Mouse (Mus musculus): ENCODE measurements around the gene Dars. TPM values are rescaled to one million over a fixed set of nuclear protein-coding genes. Genes with fewer than 3 reads are reported as not detected.

Dars gene
- polyA plus RNA-seq, 1 experiment = 43.3 TPM

DNA sequence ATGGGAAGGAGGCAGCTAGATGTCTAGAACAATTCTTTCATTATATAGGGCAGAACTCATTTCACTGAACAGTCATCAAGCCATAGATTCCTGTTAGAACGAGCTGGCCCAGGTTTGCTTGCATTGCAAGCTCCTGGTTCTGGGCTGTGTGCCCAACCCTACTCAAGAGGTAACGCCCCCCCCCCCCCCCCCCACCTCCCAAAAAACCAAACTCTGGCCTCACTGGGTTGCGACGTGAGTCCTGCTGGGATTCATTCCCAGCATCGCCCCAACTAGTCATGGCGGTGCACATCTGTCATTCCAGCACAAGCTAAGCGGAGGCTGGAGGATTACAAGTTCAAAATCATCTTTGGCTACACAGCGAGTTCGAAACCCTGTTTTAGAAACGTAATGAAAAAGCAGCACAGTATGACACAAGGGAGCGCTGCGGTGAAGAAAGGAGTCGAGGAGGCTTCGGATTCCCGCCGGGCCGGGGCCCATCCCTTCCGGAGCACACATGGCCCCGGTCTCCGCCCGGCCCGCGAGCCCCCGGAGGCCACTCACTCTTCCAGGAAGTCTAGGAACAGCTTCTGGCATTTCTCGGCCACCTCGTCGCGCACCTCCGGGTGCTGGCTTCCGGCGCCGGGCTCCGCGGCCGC, 58.1 kb downstream of the Dars start:
- H3K4me3 ChIP-seq (ENCODE audit: insufficient read depth, low read length) = peak overlapping the region; percentile 37
- TF ChIP-seq POLR2A (IDR thresholded peaks at IDR 0.05; ENCODE audit: extremely low read depth, insufficient read depth, low read length) (no peak), CTCF (IDR thresholded peaks at IDR 0.05; ENCODE audit: extremely low read depth, insufficient read depth, low read length) (no peak)
- no peak overlapping the region for H3K27ac ChIP-seq (ENCODE audit: insufficient read depth, low read length)
- H3K4me1 ChIP-seq (ENCODE audit: control insufficient read depth, insufficient read depth, low read length) = no peaks in the 10 kb centered on the region

DNA sequence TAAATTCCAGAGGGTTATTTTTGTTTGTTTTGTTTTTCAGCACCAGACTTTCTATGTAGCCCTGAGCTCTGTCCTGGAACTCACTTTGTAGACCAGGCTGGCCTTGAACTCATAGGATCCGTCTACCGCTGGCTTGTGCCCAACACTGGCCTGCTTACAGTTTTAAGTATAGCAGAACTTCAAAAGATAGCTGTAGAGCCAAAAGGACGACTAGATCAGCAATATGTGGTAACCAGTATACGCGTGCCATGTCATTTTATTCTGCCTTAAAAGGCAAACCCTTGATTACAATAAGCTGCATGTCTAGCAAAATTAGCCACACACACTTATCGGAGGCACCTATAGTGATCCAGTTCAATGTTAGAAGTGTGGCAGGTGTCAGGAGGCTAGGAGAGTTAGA, 58.9 kb downstream of the Dars start:
- TF ChIP-seq CTCF (IDR thresholded peaks at IDR 0.05; ENCODE audit: extremely low read depth, insufficient read depth, low read length) = no peak
- no peak for TF ChIP-seq POLR2A (IDR thresholded peaks at IDR 0.05; ENCODE audit: extremely low read depth, insufficient read depth, low read length)
- Histone ChIP-seq H3K27ac (ENCODE audit: insufficient read depth, low read length) (no peak overlapping the region), H3K4me3 (ENCODE audit: insufficient read depth, low read length) (no peak overlapping the region; the same call in 1 of the 2 replicates), H3K4me1 (ENCODE audit: control insufficient read depth, insufficient read depth, low read length) (no peaks in the 10 kb centered on the region)

DNA sequence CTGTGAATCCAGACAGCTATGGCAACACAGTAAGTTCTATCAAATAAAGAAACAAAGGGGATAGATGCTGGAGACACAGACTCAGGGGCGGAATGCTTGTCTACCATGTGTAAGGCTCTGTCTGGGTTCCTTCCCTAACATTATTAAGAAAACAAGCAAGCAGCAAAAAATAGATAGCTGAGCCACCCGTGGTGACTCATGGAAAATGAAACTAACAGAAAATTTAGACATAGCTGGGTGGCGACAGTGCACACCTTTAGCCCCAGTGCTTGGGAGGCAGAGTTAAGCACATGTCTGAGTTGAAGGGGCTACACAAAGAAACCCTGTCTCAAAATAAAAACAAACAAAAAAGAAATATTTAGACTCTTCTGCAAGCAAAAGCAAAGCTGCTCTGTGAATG, 59.7 kb downstream of the Dars start:
- Histone ChIP-seq H3K27ac (ENCODE audit: insufficient read depth, low read length) (0 out of 2 replicates have a peak overlapping the region, but pooled peaks have one; percentile 29), H3K4me1 (ENCODE audit: control insufficient read depth, insufficient read depth, low read length) (no peaks in the 10 kb centered on the region), H3K4me3 (ENCODE audit: insufficient read depth, low read length) (no peak overlapping the region)
- TF ChIP-seq CTCF (IDR thresholded peaks at IDR 0.05; ENCODE audit: extremely low read depth, insufficient read depth, low read length) (no peak), POLR2A (IDR thresholded peaks at IDR 0.05; ENCODE audit: extremely low read depth, insufficient read depth, low read length) (no peak)

DNA sequence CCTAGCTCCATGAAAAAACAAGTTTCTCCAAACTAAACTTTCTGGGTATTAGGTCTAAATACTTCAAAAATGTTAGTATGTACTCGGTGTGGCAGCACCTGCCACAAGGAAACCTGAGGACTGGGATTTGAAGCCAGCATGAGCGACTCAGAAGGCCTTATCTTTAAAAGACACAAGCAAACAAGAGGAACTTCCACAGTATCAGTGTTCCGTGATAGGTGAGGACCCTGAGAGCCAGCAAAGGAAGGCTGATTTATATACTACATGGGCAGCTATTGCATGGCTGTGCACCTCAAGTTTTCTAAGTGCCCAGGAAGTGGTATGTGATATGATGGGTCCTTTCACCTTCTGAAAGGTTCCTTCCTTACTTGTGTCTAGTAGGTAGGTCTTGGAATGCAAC, 64.1 kb downstream of the Dars start:
- H3K4me1 ChIP-seq (ENCODE audit: control insufficient read depth, insufficient read depth, low read length) = no peaks in the 10 kb centered on the region
- no peak for TF ChIP-seq CTCF (IDR thresholded peaks at IDR 0.05; ENCODE audit: extremely low read depth, insufficient read depth, low read length)
- no peak for TF ChIP-seq POLR2A (IDR thresholded peaks at IDR 0.05; ENCODE audit: extremely low read depth, insufficient read depth, low read length)
- no peak overlapping the region for H3K27ac ChIP-seq (ENCODE audit: insufficient read depth, low read length)
- H3K4me3 ChIP-seq (ENCODE audit: insufficient read depth, low read length) = no peak overlapping the region

DNA sequence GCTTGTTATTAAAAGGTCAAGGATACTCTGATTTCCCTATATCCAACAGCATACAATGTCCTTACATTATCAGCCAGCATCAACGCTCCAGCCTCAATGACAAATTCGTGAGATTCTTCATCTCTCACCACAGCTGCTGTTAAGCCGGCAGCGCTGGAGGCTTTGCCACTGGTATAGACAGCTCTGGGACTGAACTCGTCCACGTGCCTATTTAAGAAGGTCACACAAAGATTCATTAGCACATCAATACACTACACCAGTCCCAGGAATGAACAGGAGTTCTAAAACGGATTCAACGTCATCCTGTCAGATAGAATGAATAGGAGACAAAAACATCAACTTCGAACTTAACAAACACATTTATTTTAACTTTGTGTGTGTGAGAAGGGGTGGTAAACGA, 72.9 kb downstream of the Dars start:
- Histone ChIP-seq H3K4me3 (ENCODE audit: insufficient read depth, low read length) (no peak overlapping the region), H3K4me1 (ENCODE audit: control insufficient read depth, insufficient read depth, low read length) (no peaks in the 10 kb centered on the region), H3K27ac (ENCODE audit: insufficient read depth, low read length) (no peak overlapping the region)
- TF ChIP-seq CTCF (IDR thresholded peaks at IDR 0.05; ENCODE audit: extremely low read depth, insufficient read depth, low read length) (no peak), POLR2A (IDR thresholded peaks at IDR 0.05; ENCODE audit: extremely low read depth, insufficient read depth, low read length) (no peak)

DNA sequence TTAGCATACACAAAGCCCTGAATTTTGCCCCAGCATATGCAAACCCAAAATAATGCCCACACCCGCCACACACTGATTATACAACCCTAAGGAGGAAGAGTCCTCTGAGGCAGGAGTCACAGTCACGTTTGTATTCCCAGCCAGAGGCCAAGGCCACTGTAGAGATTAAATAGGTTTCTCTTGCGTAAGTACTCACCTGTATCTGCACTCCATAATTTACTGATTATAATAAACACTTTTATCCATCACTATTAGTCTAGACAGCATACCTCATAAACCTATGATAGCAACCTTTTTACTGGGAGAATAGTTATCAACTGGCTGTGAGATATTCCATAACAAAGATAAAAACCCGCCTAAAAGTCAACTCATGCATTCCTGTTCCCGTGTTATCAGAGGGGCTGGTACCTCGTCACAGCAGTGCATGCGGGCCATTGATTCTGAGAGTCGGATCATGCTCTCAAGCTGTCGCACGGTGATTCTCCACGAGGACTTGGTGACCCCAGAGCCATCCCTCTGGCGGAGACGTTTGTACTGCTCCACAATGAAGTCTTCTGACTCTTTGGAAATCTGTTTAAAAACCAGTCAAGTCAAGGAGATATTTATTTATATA, 79.4 kb downstream of the Dars start:
- TF ChIP-seq POLR2A (IDR thresholded peaks at IDR 0.05; ENCODE audit: extremely low read depth, insufficient read depth, low read length) (no peak), CTCF (IDR thresholded peaks at IDR 0.05; ENCODE audit: extremely low read depth, insufficient read depth, low read length) (no peak)
- Histone ChIP-seq H3K27ac (ENCODE audit: insufficient read depth, low read length) (no peak overlapping the region), H3K4me3 (ENCODE audit: insufficient read depth, low read length) (no peak overlapping the region), H3K4me1 (ENCODE audit: control insufficient read depth, insufficient read depth, low read length) (no peaks in the 10 kb centered on the region)

DNA sequence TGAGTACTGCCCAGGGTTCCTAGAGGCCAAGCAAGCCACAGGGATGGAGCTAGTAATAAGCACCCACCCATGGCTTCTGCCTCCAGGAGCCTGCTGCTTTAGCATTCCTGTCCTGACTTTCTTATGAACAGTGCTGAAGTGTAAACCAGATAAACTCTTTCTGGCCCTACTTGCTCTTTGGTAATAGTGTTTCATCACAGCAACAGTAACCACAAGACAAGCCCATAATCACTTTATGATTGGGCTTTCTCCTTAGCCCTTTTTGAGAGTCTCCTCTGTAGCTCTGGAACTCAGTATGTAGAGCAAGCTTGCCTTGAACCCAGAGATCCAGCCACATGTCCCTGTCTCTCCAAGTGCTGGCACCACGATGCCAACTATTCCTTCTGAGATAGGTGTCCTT, 86.9 kb downstream of the Dars start:
- 0 out of 2 replicates have a peak, but pooled peaks cover 1% of the 10 kb centered on the region for H3K4me1 ChIP-seq (ENCODE audit: control insufficient read depth, insufficient read depth, low read length)
- H3K4me3 ChIP-seq (ENCODE audit: insufficient read depth, low read length) = no peak overlapping the region
- H3K27ac ChIP-seq (ENCODE audit: insufficient read depth, low read length) = no peak overlapping the region
- TF ChIP-seq CTCF (IDR thresholded peaks at IDR 0.05; ENCODE audit: extremely low read depth, insufficient read depth, low read length) (no peak), POLR2A (IDR thresholded peaks at IDR 0.05; ENCODE audit: extremely low read depth, insufficient read depth, low read length) (no peak)

DNA sequence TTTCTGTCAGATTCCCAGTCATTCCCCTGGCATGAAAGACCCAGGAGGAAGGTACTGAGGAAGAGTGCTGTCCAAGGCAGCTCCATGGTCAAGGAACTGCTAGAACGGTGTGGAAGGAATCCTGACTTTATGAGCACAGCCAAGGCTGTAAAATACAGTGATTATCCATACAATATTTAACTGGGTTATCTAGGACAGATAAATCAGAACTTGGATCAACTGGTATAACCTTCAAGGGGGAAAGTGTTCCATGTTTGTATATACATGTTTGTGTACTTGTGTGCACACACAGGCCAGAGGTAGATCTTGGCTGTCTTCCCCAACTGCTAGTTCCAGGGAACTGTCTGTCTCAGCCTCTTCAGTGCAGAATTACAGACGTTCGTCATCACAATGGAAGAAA, 89.0 kb downstream of the Dars start, which contains the start of gene Lct:
Lct (minus strand) TSS at position 101 of the 400 bp plus-strand sequence.
- no peak within 1 kb of the TSS for H3K4me3 ChIP-seq (ENCODE audit: insufficient read depth, low read length)
- TF ChIP-seq POLR2A (IDR thresholded peaks at IDR 0.05; ENCODE audit: extremely low read depth, insufficient read depth, low read length) = no peak
- no peak within 1 kb of the TSS for H3K27ac ChIP-seq (ENCODE audit: insufficient read depth, low read length)
- H3K4me1 ChIP-seq (ENCODE audit: control insufficient read depth, insufficient read depth, low read length) = 0 out of 2 replicates have a peak, but pooled peaks cover 1% of the 10 kb centered on the region

DNA sequence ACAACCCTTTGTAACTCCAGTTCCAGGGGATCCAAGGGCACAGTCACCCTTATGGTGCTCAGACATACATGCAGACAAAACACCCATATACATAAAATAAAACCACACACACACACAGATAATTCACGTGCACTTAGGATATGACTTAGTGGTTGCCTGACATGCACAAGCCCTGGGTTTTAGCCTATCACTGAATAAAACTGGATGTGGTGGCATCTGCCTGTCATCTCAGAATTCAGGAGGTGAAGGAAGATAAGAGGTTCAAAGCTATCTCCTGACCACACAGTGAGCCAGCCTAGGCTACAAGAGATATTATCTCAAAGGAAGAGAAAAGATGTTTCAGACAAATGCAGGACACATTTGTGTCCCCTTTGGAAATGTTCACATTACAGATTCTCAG, 90.0 kb downstream of the Dars start:
- Histone ChIP-seq H3K4me1 (ENCODE audit: control insufficient read depth, insufficient read depth, low read length) (0 out of 2 replicates have a peak, but pooled peaks cover 1% of the 10 kb centered on the region), H3K4me3 (ENCODE audit: insufficient read depth, low read length) (no peak overlapping the region), H3K27ac (ENCODE audit: insufficient read depth, low read length) (no peak overlapping the region)
- no peak for TF ChIP-seq POLR2A (IDR thresholded peaks at IDR 0.05; ENCODE audit: extremely low read depth, insufficient read depth, low read length)
- TF ChIP-seq CTCF (IDR thresholded peaks at IDR 0.05; ENCODE audit: extremely low read depth, insufficient read depth, low read length) = no peak

DNA sequence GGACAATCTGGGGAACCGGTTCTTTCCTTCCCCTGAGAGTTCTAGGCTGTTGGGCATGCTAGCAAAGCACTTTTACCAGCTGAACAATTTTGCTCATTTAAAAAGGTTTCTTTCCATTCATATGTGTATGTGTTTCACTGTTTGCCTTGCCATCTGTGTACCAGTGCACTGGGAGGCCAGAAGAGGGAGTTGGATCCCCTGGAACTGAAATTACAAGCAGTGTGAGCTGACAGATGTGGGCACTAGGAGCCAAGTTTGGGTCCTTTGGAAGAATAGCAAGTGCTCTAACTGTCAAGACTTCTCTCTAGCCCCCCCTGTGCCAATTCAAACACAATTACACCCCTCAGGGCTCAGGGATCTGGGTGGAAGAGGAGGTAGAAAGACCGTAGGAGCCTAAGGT, 92.4 kb downstream of the Dars start:
- 0 out of 2 replicates have a peak, but pooled peaks cover 1% of the 10 kb centered on the region for H3K4me1 ChIP-seq (ENCODE audit: control insufficient read depth, insufficient read depth, low read length)
- H3K27ac ChIP-seq (ENCODE audit: insufficient read depth, low read length) = no peak overlapping the region
- no peak overlapping the region for H3K4me3 ChIP-seq (ENCODE audit: insufficient read depth, low read length)
- no peak for TF ChIP-seq CTCF (IDR thresholded peaks at IDR 0.05; ENCODE audit: extremely low read depth, insufficient read depth, low read length)
- TF ChIP-seq POLR2A (IDR thresholded peaks at IDR 0.05; ENCODE audit: extremely low read depth, insufficient read depth, low read length) = no peak

Measured in cortical plate, adult 2 months (tissue).